Mouse (Mus musculus) hindbrain, embryonic 11.5 days (tissue): ENCODE data around the gene Rgs19. TPM values are rescaled to one million over a fixed set of nuclear protein-coding genes. Genes with fewer than 3 reads are reported as not detected.

Source experiments
- ATAC-seq: fragments of 200-750 bp; cut with Nextera tagmentation; 2 replicates; pipeline ENCODE4 v1.8.0; 2017; ENCODE audit warnings: mild to moderate bottlenecking, moderate TSS enrichment, moderate library complexity; ENCODE audit not compliant: low FRiP score
- DNase-seq: peaks from one replicate; pipeline ENCODE4 v3.0.0-alpha.2; 2015; ENCODE audit warnings: low spot score
- H3K27ac ChIP-seq: fragments of 300-500 bp; sonication (generic); 2 replicates; pipeline ENCODE4 v1.5.1; 2014; ENCODE audit warnings: mild to moderate bottlenecking, low read depth, low read length
- H3K27me3 ChIP-seq: fragments of 300-500 bp; sonication (generic); 2 replicates; pipeline ENCODE4 v1.6.1; 2014; ENCODE audit warnings: mild to moderate bottlenecking, low read length, moderate library complexity, mixed read lengths; ENCODE audit not compliant: control insufficient read depth, insufficient read depth
- H3K36me3 ChIP-seq: fragments of 300-500 bp; sonication (generic); 2 replicates; pipeline ENCODE4 v1.6.1; 2014; ENCODE audit warnings: mild to moderate bottlenecking, low read length, moderate library complexity, mixed read lengths; ENCODE audit not compliant: control insufficient read depth, insufficient read depth
- H3K4me1 ChIP-seq: fragments of 300-500 bp; sonication (generic); replicated peaks from 2 replicates; pipeline ENCODE4 v1.6.1; 2014; ENCODE audit warnings: low read length, mixed read lengths; ENCODE audit not compliant: control insufficient read depth, insufficient read depth
- H3K4me2 ChIP-seq: fragments of 300-500 bp; sonication (generic); replicated peaks from 2 replicates; pipeline ENCODE4 v1.6.1; 2014; ENCODE audit warnings: mild to moderate bottlenecking, low read depth, low read length
- H3K4me3 ChIP-seq: fragments of 300-500 bp; sonication (generic); 2 replicates; pipeline ENCODE4 v1.5.1; 2014; ENCODE audit warnings: low read depth, low read length
- H3K9ac ChIP-seq: fragments of 300-500 bp; sonication (generic); 2 replicates; pipeline ENCODE4 v1.6.1; 2014; ENCODE audit warnings: low read depth, low read length
- H3K9me3 ChIP-seq: fragments of 300-500 bp; sonication (generic); 2 replicates; pipeline ENCODE4 v1.6.1; 2016; ENCODE audit warnings: low read length; ENCODE audit not compliant: control insufficient read depth
- WGBS: fragments of 180-500 bp; shearing (Covaris S2); extraction: QIAGEN DNeasy Blood & Tissue Kit; methylation state at CpG from one replicate; pipeline ENCODE4 v1.1.7; 2014; 5-methylcytosine and 5-hydroxymethylcytosine counted together
- polyA plus RNA-seq: library from polyadenylated mRNA; unstranded; fragments of >200 nt; fragmentation: Nextera tagmentation; extraction: Ambion mirVana; gene quantifications from 2 replicates; pipeline ENCODE4 v1.2.1, GENCODE M21; 2014

Gene Rgs19
- polyA plus RNA-seq, 1 experiment from 2014 or later = 63.7 TPM

DNA sequence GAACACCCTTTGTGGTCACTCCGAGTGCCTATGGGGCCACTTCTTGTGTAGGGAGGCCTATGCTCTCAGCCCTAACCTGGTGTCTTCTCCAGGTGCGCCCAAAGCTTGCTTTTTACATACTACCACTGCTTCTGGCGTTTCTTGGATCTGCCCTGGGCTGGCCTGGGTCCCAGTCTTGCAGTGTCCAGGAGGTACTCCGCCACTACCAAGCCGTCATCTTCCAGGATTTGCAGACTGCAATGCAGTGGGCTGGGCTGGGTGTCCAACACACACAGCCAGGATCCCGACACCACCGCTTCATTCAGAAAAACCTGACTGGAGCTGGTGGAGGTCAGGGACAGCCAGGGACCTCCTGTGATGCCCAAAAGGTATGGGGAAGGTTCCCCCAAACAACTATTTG is 35.2 kb downstream of the Rgs19 start:
- Histone ChIP-seq H3K27me3 (no peaks in the 10 kb centered on the region), H3K4me1 (no peaks in the 10 kb centered on the region), H3K4me3 (no peak overlapping the region), H3K9me3 (no peaks in the 10 kb centered on the region), H3K9ac (no peak overlapping the region), H3K36me3 (no peaks in the 10 kb centered on the region), H3K27ac (no peak overlapping the region), H3K4me2 (no peak overlapping the region)
- WGBS = 81% methylated on average over 7 of the region's 7 CpGs
- DNase-seq = no peak
- no peak for ATAC-seq

DNA sequence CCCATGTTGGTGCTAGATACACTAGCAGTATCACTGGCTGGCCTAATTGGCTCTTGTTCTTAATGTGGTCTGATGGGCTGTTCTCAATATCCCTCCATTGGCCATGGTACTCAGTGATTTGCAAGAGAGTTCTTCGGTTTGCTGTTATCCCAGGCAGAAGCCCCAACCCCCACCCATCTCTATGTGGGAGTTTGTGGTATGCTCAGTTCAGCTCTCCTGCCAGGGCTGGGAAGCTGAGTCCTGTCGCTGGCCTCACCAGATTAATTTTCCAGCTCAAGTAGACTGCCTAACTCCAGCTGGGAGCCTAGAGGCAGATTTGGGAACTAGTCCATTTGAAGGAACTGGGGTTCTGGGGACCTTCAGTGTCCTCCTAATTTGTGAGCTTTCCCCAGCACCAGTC is 36.3 kb downstream of the Rgs19 start:
- Histone ChIP-seq H3K9ac (no peak overlapping the region), H3K4me2 (no peak overlapping the region), H3K4me3 (no peak overlapping the region), H3K4me1 (no peaks in the 10 kb centered on the region), H3K27ac (no peak overlapping the region), H3K9me3 (no peaks in the 10 kb centered on the region), H3K27me3 (no peaks in the 10 kb centered on the region), H3K36me3 (no peaks in the 10 kb centered on the region)
- 73% methylated on average over 2 of the region's 2 CpGs for WGBS
- ATAC-seq = no peak
- no peak for DNase-seq

DNA sequence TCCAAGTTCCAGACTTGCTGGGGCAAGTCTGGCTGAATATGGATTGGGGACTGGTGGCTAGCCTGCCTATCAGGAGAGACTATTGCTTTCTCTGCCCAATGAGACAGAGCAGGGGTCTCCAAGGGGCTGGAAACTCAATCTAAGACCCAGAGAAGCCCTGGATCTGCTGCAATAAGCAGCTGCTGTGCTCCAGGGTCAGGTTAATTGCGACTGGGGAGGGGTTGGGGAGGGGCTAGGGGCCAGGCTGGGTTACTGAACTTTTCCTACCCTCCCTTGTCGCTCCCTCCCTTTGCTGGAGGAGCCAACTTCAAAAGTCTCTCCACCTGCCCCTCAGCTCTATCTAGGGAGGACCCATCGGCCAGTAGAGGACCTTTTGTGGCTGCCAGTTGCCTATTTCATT is 37.0 kb downstream of the Rgs19 start, which contains the start of gene Gm29797:
Gene Gm29797, plus strand, starts transcription at position 301 of the 400 bp plus-strand sequence.
- H3K9me3 ChIP-seq = no peaks in the 10 kb centered on the region
- H3K4me2 ChIP-seq = no peak within 1 kb of the TSS
- no peaks in the 10 kb centered on the region for H3K4me1 ChIP-seq
- DNase-seq = no peak
- H3K27ac ChIP-seq = no peak within 1 kb of the TSS
- WGBS = 69% methylated on average over 3 of the region's 3 CpGs
- no peaks in the 10 kb centered on the region for H3K27me3 ChIP-seq
- H3K9ac ChIP-seq = no peak within 1 kb of the TSS
- no peak within 1 kb of the TSS for H3K4me3 ChIP-seq
- ATAC-seq = no peak
- no peaks in the 10 kb centered on the region for H3K36me3 ChIP-seq

DNA sequence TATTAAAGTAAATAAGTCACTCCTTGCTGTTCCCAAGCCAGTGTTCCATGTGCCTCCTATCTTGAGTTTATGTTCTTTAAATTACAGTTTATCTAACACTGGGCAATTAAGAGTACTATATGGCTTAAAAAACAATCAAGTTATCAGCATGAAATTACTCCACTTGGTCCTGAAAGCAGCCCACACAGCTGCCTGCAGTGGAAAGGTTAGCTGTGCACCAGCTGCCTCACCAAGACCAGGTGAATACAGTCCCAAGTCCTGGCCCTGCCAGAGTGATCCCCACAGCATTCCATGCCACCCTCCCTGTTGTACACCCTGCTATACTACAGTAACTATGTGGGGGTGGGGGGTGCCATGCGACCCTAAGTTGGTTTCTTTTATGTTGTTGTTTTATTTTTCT is 40.3 kb downstream of the Rgs19 start:
- no peaks in the 10 kb centered on the region for H3K27me3 ChIP-seq
- no peaks in the 10 kb centered on the region for H3K4me1 ChIP-seq
- H3K27ac ChIP-seq = no peak overlapping the region
- DNase-seq = no peak
- H3K9me3 ChIP-seq = no peaks in the 10 kb centered on the region
- H3K4me3 ChIP-seq = no peak overlapping the region
- ATAC-seq = no peak
- no peak overlapping the region for H3K9ac ChIP-seq
- no peak overlapping the region for H3K4me2 ChIP-seq
- WGBS = 94% methylated on average over 1 of the region's 1 CpGs
- H3K36me3 ChIP-seq = peaks cover 4% of the 10 kb centered on the region; the same call in 1 of the 2 replicates

DNA sequence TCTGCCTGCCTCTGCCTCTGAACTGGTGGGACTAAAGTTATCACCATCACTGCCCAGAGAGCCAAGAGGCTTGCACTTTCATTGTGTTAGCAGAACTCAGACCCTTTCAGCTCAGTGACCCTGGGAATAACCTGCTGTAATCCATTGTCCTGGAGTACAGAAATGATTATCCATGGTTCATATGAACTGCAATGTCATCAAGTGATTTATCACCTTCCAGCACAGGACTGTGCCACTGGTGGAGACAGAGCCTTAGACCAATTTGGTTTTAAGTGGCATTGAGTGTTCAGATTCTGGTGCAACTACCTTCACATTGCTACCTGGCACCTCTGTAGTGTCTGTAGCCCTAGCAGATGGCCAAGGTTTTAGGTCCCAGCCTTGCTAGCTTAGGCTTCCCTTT is 40.7 kb downstream of the Rgs19 start:
- ATAC-seq = no peak
- peaks cover 4% of the 10 kb centered on the region; the same call in 1 of the 2 replicates for H3K36me3 ChIP-seq

DNA sequence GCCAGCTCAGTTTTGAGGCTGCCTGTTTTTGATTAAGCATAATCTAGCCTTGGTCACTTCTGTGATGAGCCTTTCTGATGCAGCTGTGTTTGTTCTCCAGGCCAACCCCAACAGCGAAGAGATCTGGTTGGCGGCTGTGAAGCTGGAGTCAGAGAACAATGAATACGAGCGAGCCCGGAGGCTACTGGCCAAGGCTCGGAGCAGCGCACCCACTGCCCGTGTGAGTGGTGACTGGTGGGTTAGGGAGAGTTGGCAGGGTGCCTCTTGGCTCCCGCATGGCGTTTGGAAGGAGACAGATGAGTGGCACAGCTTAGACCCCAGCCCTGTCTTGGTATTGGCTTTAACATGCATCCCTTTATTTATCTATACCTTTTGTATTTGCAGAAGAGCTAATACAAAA is 44.9 kb downstream of the Rgs19 start:
- H3K27me3 ChIP-seq = no peaks in the 10 kb centered on the region
- H3K4me1 ChIP-seq = no peaks in the 10 kb centered on the region
- no peak overlapping the region for H3K9ac ChIP-seq
- no peak overlapping the region for H3K4me3 ChIP-seq
- no peaks in the 10 kb centered on the region for H3K9me3 ChIP-seq
- 91% methylated on average over 10 of the region's 10 CpGs for WGBS
- peaks cover 4% of the 10 kb centered on the region; the same call in 1 of the 2 replicates for H3K36me3 ChIP-seq
- no peak overlapping the region for H3K4me2 ChIP-seq
- ATAC-seq (no peak), DNase-seq (no peak)
- no peak overlapping the region for H3K27ac ChIP-seq

More for the DNA sequence above, 40.7 kb downstream of the Rgs19 start:
- Histone ChIP-seq H3K9me3 (no peaks in the 10 kb centered on the region), H3K27ac (no peak overlapping the region), H3K4me1 (no peaks in the 10 kb centered on the region), H3K4me2 (no peak overlapping the region), H3K4me3 (no peak overlapping the region), H3K27me3 (no peaks in the 10 kb centered on the region), H3K9ac (no peak overlapping the region)
- DNase-seq = no peak

DNA sequence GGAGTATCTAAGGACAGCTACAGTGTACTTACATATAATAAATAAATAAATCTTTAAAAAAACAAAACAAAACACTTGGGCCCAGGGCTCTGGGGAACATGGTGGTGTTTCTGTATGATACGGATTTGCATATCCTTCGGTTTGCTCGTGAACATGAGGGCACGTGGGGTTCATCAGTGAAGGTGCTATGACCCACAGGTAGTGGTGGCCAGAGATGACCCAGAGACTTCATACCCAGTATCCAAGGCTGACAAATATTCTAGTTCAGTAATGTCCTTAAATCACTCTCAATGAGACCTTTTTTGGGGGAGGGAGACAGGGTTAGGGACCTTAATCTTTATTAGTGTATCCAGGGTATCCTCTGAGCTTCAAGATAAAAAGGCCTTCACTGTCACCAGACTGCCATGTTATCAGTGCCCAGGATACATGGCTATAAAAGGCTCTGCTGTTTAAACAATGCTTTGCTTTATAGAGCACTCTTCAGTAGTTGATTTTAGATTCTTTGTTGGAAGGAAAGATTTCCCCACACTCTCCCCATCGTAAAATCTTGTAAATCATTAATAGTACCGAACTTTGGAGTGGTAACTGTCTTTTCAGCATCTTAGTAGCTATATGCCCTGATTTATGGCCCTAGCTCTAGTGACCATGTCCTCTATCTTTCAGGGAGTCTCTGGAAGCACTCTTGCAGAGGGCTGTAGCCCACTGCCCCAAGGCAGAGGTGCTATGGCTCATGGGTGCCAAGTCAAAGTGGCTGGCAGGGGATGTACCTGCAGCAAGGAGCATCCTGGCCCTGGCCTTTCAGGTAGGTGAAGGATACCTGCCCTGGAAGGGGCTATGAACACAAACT is 46.9 kb downstream of the Rgs19 start:
- DNase-seq (no peak), ATAC-seq (no peak)
- Histone ChIP-seq H3K9ac (no peak overlapping the region), H3K27ac (no peak overlapping the region), H3K4me3 (no peak overlapping the region), H3K4me2 (no peak overlapping the region), H3K27me3 (no peaks in the 10 kb centered on the region), H3K4me1 (no peaks in the 10 kb centered on the region), H3K9me3 (no peaks in the 10 kb centered on the region), H3K36me3 (peaks cover 6% of the 10 kb centered on the region; the same call in 1 of the 2 replicates)
- WGBS = 91% methylated on average over 6 of the region's 6 CpGs

DNA sequence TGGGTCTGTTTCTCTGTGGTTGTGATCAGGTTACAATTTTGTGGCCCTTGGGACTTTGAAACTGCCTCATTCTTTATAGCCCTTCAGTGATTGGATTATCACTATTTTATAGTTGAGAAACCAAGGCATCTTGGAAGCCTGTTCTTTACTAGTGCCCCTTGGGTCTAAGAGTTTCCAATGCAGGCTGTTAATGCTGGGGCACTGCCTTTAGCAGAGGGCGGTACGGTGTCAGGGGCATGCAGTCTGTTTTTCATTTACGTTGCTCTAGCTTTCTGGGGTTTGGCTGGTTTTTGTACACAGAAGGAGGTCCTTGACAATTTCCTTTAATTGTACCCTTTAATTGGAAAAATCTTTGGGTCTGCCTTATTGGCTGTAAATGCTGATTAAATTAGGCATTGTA is 48.1 kb downstream of the Rgs19 start:
- WGBS = 90% methylated on average over 3 of the region's 3 CpGs
- Histone ChIP-seq H3K4me2 (no peak overlapping the region), H3K9me3 (no peaks in the 10 kb centered on the region), H3K4me3 (no peak overlapping the region), H3K36me3 (peaks cover 6% of the 10 kb centered on the region; the same call in 1 of the 2 replicates), H3K4me1 (no peaks in the 10 kb centered on the region), H3K9ac (no peak overlapping the region), H3K27ac (no peak overlapping the region), H3K27me3 (no peaks in the 10 kb centered on the region)
- ATAC-seq (no peak), DNase-seq (no peak)

DNA sequence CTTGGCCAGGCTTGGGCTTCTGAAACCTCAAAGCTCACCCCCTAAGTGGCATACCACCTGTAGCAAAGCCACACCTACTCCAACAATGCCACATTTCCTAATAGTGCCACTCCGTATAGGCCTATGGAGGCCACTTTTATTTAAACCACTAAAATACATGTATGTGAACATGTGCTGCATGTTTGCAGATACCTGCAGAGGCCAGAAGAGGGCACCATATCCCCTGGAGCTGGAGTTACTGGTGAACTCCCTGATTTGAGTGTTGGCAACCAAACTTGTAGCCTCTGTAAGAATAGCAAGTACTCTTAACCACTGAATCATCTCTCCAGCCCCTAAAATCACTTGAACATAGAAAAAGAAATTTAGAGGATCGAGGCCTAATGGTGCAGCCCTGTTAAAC is 49.4 kb downstream of the Rgs19 start:
- Histone ChIP-seq H3K4me3 (no peak overlapping the region), H3K4me2 (no peak overlapping the region), H3K27ac (no peak overlapping the region), H3K27me3 (no peaks in the 10 kb centered on the region), H3K4me1 (no peaks in the 10 kb centered on the region), H3K9me3 (no peaks in the 10 kb centered on the region), H3K9ac (no peak overlapping the region), H3K36me3 (peaks cover 6% of the 10 kb centered on the region; the same call in 1 of the 2 replicates)
- DNase-seq (peak; percentile 58), ATAC-seq (no peak)
- WGBS = 84% methylated on average over 2 of the region's 2 CpGs
